Mouse (Mus musculus) kidney, postnatal 4 days (tissue): ENCODE results near the gene Asb7.

Source experiments
- DNase-seq, 2 experiments: peaks; one replicate each; pipeline ENCODE4 v3.0.0; 2021; ENCODE audit warnings: mixed read lengths in 2 of 2

The Asb7 gene

GRCm38 (mm10) chr7:66689294-66689619 lies at the start of gene Asb7:
Gene Asb7, minus strand, starts transcription at chr7:66689596.
- no peak for DNase-seq

GRCm38 (mm10) chr7:66737418-66737817 lies 48.0 kb upstream of the Asb7 start:
- no peak for DNase-seq

GRCm38 (mm10) chr7:66734993-66735392 lies 45.6 kb upstream of the Asb7 start:
- DNase-seq = no peak

- no peak for DNase-seq
These were observed 45.1 kb upstream of the Asb7 start for GRCm38 (mm10) chr7:66734466-66734865.

GRCm38 (mm10) chr7:66733882-66734281 lies 44.5 kb upstream of the Asb7 start:
- no peak for DNase-seq

GRCm38 (mm10) chr7:66733431-66733830 lies 44.0 kb upstream of the Asb7 start:
- no peak for DNase-seq

GRCm38 (mm10) chr7:66729232-66729631 lies 39.8 kb upstream of the Asb7 start:
- DNase-seq = no peak

- DNase-seq = no peak
These were observed 38.7 kb upstream of the Asb7 start for GRCm38 (mm10) chr7:66728072-66728471.

- DNase-seq = no peak
These were observed 35.6 kb upstream of the Asb7 start for GRCm38 (mm10) chr7:66724954-66725353.

- no peak for DNase-seq
These were observed 35.1 kb upstream of the Asb7 start for GRCm38 (mm10) chr7:66724514-66724913.

- no peak for DNase-seq
These were observed 21.8 kb upstream of the Asb7 start for GRCm38 (mm10) chr7:66711166-66711565.

GRCm38 (mm10) chr7:66704631-66705030 lies 15.2 kb upstream of the Asb7 start:
- no peak for DNase-seq

- DNase-seq = no peak
These were observed 13.3 kb upstream of the Asb7 start for GRCm38 (mm10) chr7:66702721-66703120.

- DNase-seq = peak; percentile 7 to 11
These were observed 5.1 kb upstream of the Asb7 start for GRCm38 (mm10) chr7:66694467-66694866.

- peak; percentile 97 to 99 for DNase-seq
These were observed 394 bp upstream of the Asb7 start, which contains the start of gene Lins1 for GRCm38 (mm10) chr7:66689620-66690360. Gene Lins1, plus strand, starts transcription at chr7:66689889.

GRCm38 (mm10) chr7:66688721-66689120 lies 675 bp downstream of the Asb7 start:
- DNase-seq = no peak

GRCm38 (mm10) chr7:66682119-66682863 lies 7.1 kb downstream of the Asb7 start:
- no peak for DNase-seq

- no peak for DNase-seq
These were observed 13.6 kb downstream of the Asb7 start for GRCm38 (mm10) chr7:66675800-66676199.

- no peak for DNase-seq
These were observed 22.3 kb downstream of the Asb7 start for GRCm38 (mm10) chr7:66667064-66667463.

GRCm38 (mm10) chr7:66663548-66663947 lies 25.8 kb downstream of the Asb7 start:
- no peak for DNase-seq

GRCm38 (mm10) chr7:66661572-66661971 lies 27.8 kb downstream of the Asb7 start:
- peak; percentile 81 to 87 for DNase-seq

- no peak for DNase-seq
These were observed 28.4 kb downstream of the Asb7 start for GRCm38 (mm10) chr7:66660972-66661371.

- peak; percentile 34 to 63 for DNase-seq
These were observed 29.1 kb downstream of the Asb7 start for GRCm38 (mm10) chr7:66660291-66660690.

GRCm38 (mm10) chr7:66655471-66655870 lies 33.9 kb downstream of the Asb7 start:
- no peak for DNase-seq
